Mouse (Mus musculus) ES-E14 (cell line): ENCODE results near the gene Prl. TPM values are rescaled to one million over a fixed set of nuclear protein-coding genes. Genes with fewer than 3 reads are reported as not detected.
"Not testable (repeated sequence)": the region's sequence is repeated elsewhere in the genome, so short reads cannot be mapped to it uniquely, and the experiment has no call there.

ENCODE experiments used
- DNase-seq: peaks from one replicate; pipeline ENCODE4 v3.0.0-alpha.2; 2013; ENCODE audit warnings: low read depth, low spot score
- H3K27ac ChIP-seq: 2 replicates; pipeline ENCODE4 v1.5.1; 2012; ENCODE audit warnings: low read depth, mild to moderate bottlenecking, low read length, moderate library complexity, mixed read lengths; ENCODE audit not compliant: poor library complexity, insufficient read depth, severe bottlenecking
- H3K36me3 ChIP-seq: 2 replicates; pipeline ENCODE4 v1.6.1; 2012; ENCODE audit warnings: mild to moderate bottlenecking, low read length, moderate library complexity, mixed read lengths; ENCODE audit not compliant: control insufficient read depth, poor library complexity, insufficient read depth, severe bottlenecking
- H3K4me1 ChIP-seq, 2 experiments: fragments of 150-350 bp in 1 of 2; sonication (generic) in 1 of 2; 2 replicates each; pipeline ENCODE4 v1.6.1; 2012; ENCODE audit warnings: low read length in 2 of 2, mild to moderate bottlenecking in 1 of 2, mixed read lengths in 1 of 2; ENCODE audit not compliant: control insufficient read depth in 2 of 2, insufficient read depth in 2 of 2, poor library complexity in 1 of 2
- H3K4me3 ChIP-seq, 2 experiments: fragments of 150-350 bp in 1 of 2; sonication (generic) in 1 of 2; 2 replicates each; pipeline ENCODE4 v1.5.1; 2012; ENCODE audit warnings: low read length in 2 of 2, low read depth in 1 of 2, mild to moderate bottlenecking in 1 of 2, mixed read lengths in 1 of 2; ENCODE audit not compliant: insufficient read depth in 1 of 2, poor library complexity in 1 of 2, severe bottlenecking in 1 of 2
- H3K9ac ChIP-seq: 2 replicates; pipeline ENCODE4 v1.6.1; 2012; ENCODE audit warnings: low read depth, mild to moderate bottlenecking, low read length, mixed read lengths; ENCODE audit not compliant: poor library complexity, insufficient read depth, severe bottlenecking
- H3K9me3 ChIP-seq: fragments of 150-350 bp; sonication (generic); 2 replicates; pipeline ENCODE4 v1.6.1; 2012; ENCODE audit warnings: low read depth, mild to moderate bottlenecking, low read length; ENCODE audit not compliant: control insufficient read depth, insufficient read depth
- CHD2 ChIP-seq: IDR thresholded peaks from 2 replicates; pipeline ENCODE4 v1.6.1; 2014; ENCODE audit warnings: mild to moderate bottlenecking, low read depth, low read length, inconsistent platforms
- HCFC1 ChIP-seq: IDR thresholded peaks from 2 replicates; pipeline ENCODE4 v1.6.1; 2012; ENCODE audit warnings: low read length, inconsistent platforms, borderline replicate concordance; ENCODE audit not compliant: insufficient read depth
- MAFK ChIP-seq: IDR thresholded peaks from 2 replicates; pipeline ENCODE4 v1.6.1; 2014; ENCODE audit warnings: mild to moderate bottlenecking, low read depth, low read length, inconsistent platforms; ENCODE audit not compliant: insufficient read depth
- ZC3H11A ChIP-seq: IDR thresholded peaks from 2 replicates; pipeline ENCODE4 v1.6.1; 2012; ENCODE audit warnings: low read depth, mild to moderate bottlenecking, inconsistent platforms, low read length, borderline replicate concordance
- ZNF384 ChIP-seq: IDR thresholded peaks from 2 replicates; pipeline ENCODE4 v1.6.1; 2012; ENCODE audit warnings: low read depth, low read length, inconsistent platforms
- in situ Hi-C, 2 experiments: fragments of 600-800 bp; cut with MboI; formaldehyde crosslinking; loops; one replicate each; pipeline ENCODE4 v1.15.1; 2025; ENCODE audit warnings: low sequenced_read_pairs in 2 of 2, inconsistent platforms in 1 of 2; ENCODE audit not compliant: unreplicated experiment in 2 of 2
- total RNA-seq: library from RNA; depleted of rRNA; stranded (reverse); fragments of 300-350 nt; gene quantifications from 2 replicates; pipeline ENCODE4 v1.2.3, GENCODE M21; 2012; rRNA removed

Gene Prl
- total RNA-seq, 1 experiment = not detected

DNA sequence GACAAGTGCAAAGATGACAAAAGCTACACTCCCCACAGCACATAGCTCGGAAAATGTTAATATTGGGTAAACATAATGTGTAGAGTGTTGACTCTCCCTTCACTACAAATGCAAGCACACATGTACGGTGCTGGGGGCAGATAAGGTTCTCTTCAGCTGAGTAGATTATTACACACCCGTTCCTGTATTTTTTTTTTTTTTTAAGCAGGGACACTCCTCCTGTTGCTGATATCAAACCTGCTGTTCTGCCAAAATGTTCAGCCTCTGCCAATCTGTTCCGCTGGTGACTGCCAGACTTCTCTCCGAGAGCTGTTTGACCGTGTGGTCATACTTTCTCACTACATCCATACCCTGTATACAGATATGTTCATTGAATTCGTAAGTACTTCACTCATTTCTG, 1.8 kb downstream of the Prl start:
- Histone ChIP-seq H3K27ac (no peak overlapping the region), H3K36me3 (no peaks in the 10 kb centered on the region), H3K4me3 (no peak overlapping the region), H3K9me3 (no peaks in the 10 kb centered on the region), H3K9ac (no peak overlapping the region), H3K4me1 (no peaks in the 10 kb centered on the region)
- TF ChIP-seq CHD2 (no peak), ZNF384 (no peak), MAFK (no peak), ZC3H11A (no peak), HCFC1 (no peak)
- no peak for DNase-seq
- in situ Hi-C loops = no loop called here

DNA sequence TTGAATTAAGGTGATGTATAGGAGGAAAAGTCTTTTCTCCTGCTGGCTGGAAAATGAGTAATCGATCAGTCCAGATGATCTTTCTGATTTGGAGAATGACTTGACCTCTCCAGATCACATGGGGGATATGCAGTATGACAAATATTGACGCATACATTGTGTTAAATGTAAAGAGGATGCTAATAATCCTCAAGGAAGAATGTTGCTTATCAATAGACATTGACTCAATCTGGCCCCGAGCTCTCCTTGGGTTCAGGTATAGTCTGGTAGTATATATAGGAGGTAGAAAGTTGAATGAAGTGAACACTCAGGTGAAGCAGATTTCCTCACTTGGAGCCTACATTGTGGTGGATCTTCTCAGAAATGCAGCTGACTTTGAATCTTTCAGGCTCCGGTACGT, 36.5 kb downstream of the Prl start, which contains the start of gene Prl3d1:
Gene Prl3d1 (plus strand): TSS at position 301 of the 400 bp plus-strand sequence.
- H3K36me3 ChIP-seq, H3K9me3 ChIP-seq, DNase-seq, in situ Hi-C loops, H3K4me3 ChIP-seq, H3K27ac ChIP-seq, H3K9ac ChIP-seq, H3K4me1 ChIP-seq: not testable (repeated sequence)

Other genes with a start within 250 kb of the Prl start
- 1.1 TPM in 1 of 2 replicates, not detected in the other for gene Prl3d1, start 36.6 kb downstream of the Prl start, total RNA-seq
- gene Prl3d2, start 64.1 kb downstream of the Prl start, total RNA-seq = 0.27 TPM in 1 of 2 replicates, not detected in the other
- not detected in 2 replicates for gene Prl3d3, start 99.2 kb downstream of the Prl start, total RNA-seq
- not detected in 2 replicates for gene Prl3c1, start 139.1 kb downstream of the Prl start, total RNA-seq
- not detected in 2 replicates for gene Prl3b1, start 184.3 kb downstream of the Prl start, total RNA-seq
- gene Prl3a1, start 201.9 kb downstream of the Prl start, total RNA-seq = 0.13 TPM in 1 of 2 replicates, not detected in the other